ENCODE assay signal across 8 mouse cellular contexts in the genomic region with DNA sequence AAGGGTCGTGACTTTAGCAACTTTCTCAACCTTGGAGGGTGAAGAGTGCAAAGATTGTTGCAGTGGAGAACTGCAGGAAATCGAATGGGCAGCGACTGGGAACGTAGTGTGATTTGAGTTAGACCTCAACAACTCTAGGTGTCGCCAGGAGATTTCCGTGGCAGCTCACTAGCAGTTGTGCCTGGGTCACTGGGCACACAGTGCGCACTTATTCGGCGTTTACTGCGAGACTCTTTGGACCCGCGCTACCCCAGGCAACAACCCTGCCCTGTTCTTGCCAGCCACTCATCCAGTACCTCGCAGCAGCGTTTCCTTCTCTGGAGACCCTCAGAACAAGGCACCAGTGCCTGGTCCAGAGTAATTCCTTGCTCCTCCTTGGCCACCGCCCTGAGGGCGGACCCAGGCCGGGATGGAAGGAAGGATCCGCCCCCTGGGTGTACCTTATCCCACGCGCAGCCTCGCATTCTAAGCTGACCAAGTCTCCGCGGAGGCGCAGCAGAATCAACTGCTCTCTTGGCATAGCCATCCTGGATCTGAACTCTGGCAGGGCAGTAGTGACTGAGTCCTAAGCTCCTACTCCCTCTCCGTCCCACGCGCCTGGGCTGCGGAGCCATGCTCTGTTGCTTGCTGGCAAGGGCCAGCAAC. TPM values are rescaled to one million over a fixed set of nuclear protein-coding genes. Genes with fewer than 3 reads are reported as not detected.
DNase-seq lines count a peak whose midpoint lies in the region; ATAC-seq and TF ChIP-seq lines count a peak whose summit lies in the region.
"Had no signal": no experiment of that assay in that cellular context is flagged by ENCODE, and none has a peak within 500 bp of the region (broad histone marks: within the 10 kb centered on the region; RNA-seq: fewer than 3 reads in every experiment).

No protein-coding gene starts in this region.

- peak overlapping the region; percentile 74 for H3K4me2 ChIP-seq in lung, embryonic 14.5 days

- H3K4me3 ChIP-seq in embryonic facial prominence, embryonic 10.5 days = peak overlapping the region; percentile 55
- peak overlapping the region; percentile 55 for H3K4me3 ChIP-seq in kidney, adult 2 months (ENCODE audit: insufficient read depth, low read depth, low read length)
- peak overlapping the region; percentile 36 for H3K4me3 ChIP-seq in lung, embryonic 14.5 days (ENCODE audit: low read depth, low read length)

- peaks cover 12% of the 10 kb centered on the region for H3K4me1 ChIP-seq in embryonic facial prominence, embryonic 10.5 days
- H3K4me1 ChIP-seq in kidney, adult 2 months (ENCODE audit: control insufficient read depth, insufficient read depth, low read length) = peaks cover 3% of the 10 kb centered on the region; the same call in 1 of the 2 replicates
- no peaks in the 10 kb centered on the region for H3K4me1 ChIP-seq in lung, embryonic 14.5 days (ENCODE audit: insufficient read depth)

- peak; percentile 35; the same call in 1 of the 2 replicates for TF ChIP-seq CTCF in kidney, adult 2 months (conservative IDR thresholded peaks at IDR 0.05; ENCODE audit: insufficient read depth, insufficient read length, low read depth, low read length)
- no peak for TF ChIP-seq CTCF in lung, embryonic 14.5 days (IDR thresholded peaks at IDR 0.05; ENCODE audit: low read depth)

- TF ChIP-seq POLR2A in kidney, adult 2 months (IDR thresholded peaks at IDR 0.05; ENCODE audit: low read depth, low read length) = peak; percentile 64

- H3K9ac ChIP-seq in lung, embryonic 14.5 days = peak overlapping the region; percentile 41

- peaks cover 28% of the 10 kb centered on the region for H3K27me3 ChIP-seq in embryonic facial prominence, embryonic 10.5 days (replicated peaks; ENCODE audit: low read depth, poor library complexity, severe bottlenecking)
- H3K27me3 ChIP-seq in kidney, adult 2 months (replicated peaks; ENCODE audit: control insufficient read depth, insufficient read depth, low read length) = no peaks in the 10 kb centered on the region
- H3K27me3 ChIP-seq in lung, embryonic 14.5 days (ENCODE audit: insufficient read depth, low read length) = peaks cover 6% of the 10 kb centered on the region

- ATAC-seq in lung, embryonic 14.5 days (ENCODE audit: insufficient read depth) = peak; percentile 86
- ATAC-seq in cerebellum, adult (ENCODE audit: insufficient number of reproducible peaks, low FRiP score, low TSS enrichment) = no peak

- H3K9me3 ChIP-seq in embryonic facial prominence, embryonic 10.5 days = no peaks in the 10 kb centered on the region
- H3K9me3 ChIP-seq in lung, embryonic 14.5 days (ENCODE audit: low read depth, low read length) = no peaks in the 10 kb centered on the region

- peak; percentile 53 for DNase-seq in adrenal gland, adult 8-10 months
- peak; percentile 65 for DNase-seq in embryonic facial prominence, embryonic 10.5 days (ENCODE audit: low spot score)
- peak; percentile 78 for DNase-seq in heart, adult 8-10 months (ENCODE audit: low spot score)
- peak; percentile 90 for DNase-seq in kidney, adult 2 months
- DNase-seq in lung, embryonic 14.5 days = peak; percentile 81
- peak; percentile 28 for DNase-seq in ovary, postnatal 14 days (ENCODE audit: low spot score)

- peak overlapping the region; percentile 15 for H3K27ac ChIP-seq in embryonic facial prominence, embryonic 10.5 days (replicated peaks)
- peak overlapping the region; percentile 40 for H3K27ac ChIP-seq in kidney, adult 2 months (ENCODE audit: insufficient read depth, low read depth, low read length)
- 0 out of 2 replicates have a peak overlapping the region, but pooled peaks have one; percentile 15 for H3K27ac ChIP-seq in lung, embryonic 14.5 days (ENCODE audit: low read depth)

- 5% methylated on average over 28 of the region's 28 CpGs for WGBS in embryonic facial prominence, embryonic 10.5 days
- WGBS in kidney, adult 2 months = 1% methylated on average over 28 of the region's 28 CpGs
- whole genome bisulfite sequencing in lung, embryonic 14.5 days = 4% methylated on average over 28 of the region's 28 CpGs

- no peaks in the 10 kb centered on the region for H3K36me3 ChIP-seq in embryonic facial prominence, embryonic 10.5 days (replicated peaks)
- H3K36me3 ChIP-seq in kidney, adult 2 months (ENCODE audit: control insufficient read depth, insufficient read depth, low read length) = no peaks in the 10 kb centered on the region
- H3K36me3 ChIP-seq in lung, embryonic 14.5 days (ENCODE audit: insufficient read depth) = no peaks in the 10 kb centered on the region

RNA-seq across cellular contexts. Expression of a gene that starts 10.6 kb away (rescaled TPM):
- total RNA-seq in adrenal gland, adult 8-10 months (2022) = 10 to 100 TPM; 46.1 to 59.1 (median 51.7) TPM
- 5.4 and 6.0 TPM in 2 replicates for polyA plus RNA-seq in embryonic facial prominence, embryonic 10.5 days (2016; fragmentation: Nextera tagmentation; extraction: Ambion mirVana)
- total RNA-seq in heart, adult 8-10 months (2022) = 100 to 1,000 TPM in 3 of 4 experiments, 10 to 100 TPM in 1; 94.9 to 111 (median 106) TPM
- 20.7 and 20.8 TPM in 2 replicates for polyA plus RNA-seq in kidney, adult 2 months (2012; rRNA removed)
- 11.5 and 13.5 TPM in 2 replicates for polyA plus RNA-seq in lung, embryonic 14.5 days (2014; fragmentation: Nextera tagmentation; extraction: Ambion mirVana)
- total RNA-seq: common myeloid progenitor, adult 5-6 weeks had no signal

Comparison
In these comparisons a context has a peak if more than half of its experiments do, and no peak if none do; other contexts are left out.
1. DNase-seq: peak in every context shown above with its lines; median percentile 90 in kidney, adult 2 months; 81 in lung, embryonic 14.5 days; 78 in heart, adult 8-10 months; 65 in embryonic facial prominence, embryonic 10.5 days; 53 in adrenal gland, adult 8-10 months; 28 in ovary, postnatal 14 days.